Mouse (Mus musculus): Measurements from ENCODE around the gene Pwwp2a. TPM values are rescaled to one million over a fixed set of nuclear protein-coding genes. Genes with fewer than 3 reads are reported as not detected.

Pwwp2a gene
- polyA plus RNA-seq, 1 experiment from 2014 or later: 33.4 TPM

GRCm38 (mm10) chr11:43667038-43667745 is 14.6 kb upstream of the Pwwp2a start:
- Histone ChIP-seq H3K9me3 (no peaks in the 10 kb centered on the region), H3K27ac (replicated peaks) (no peak overlapping the region)
- 45% methylated on average over 19 of the region's 19 CpGs for WGBS

GRCm38 (mm10) chr11:43682415-43683217 is 818 bp downstream of the Pwwp2a start:
- under 1% methylated on average over 69 of the region's 72 CpGs for WGBS
- H3K4me2 ChIP-seq (replicated peaks): peak overlapping the region; percentile 61
- H3K36me3 ChIP-seq: peaks cover 12% of the 10 kb centered on the region; the same call in 1 of the 2 replicates
- ATAC-seq (replicated peaks): peak; percentile 41
- H3K27ac ChIP-seq (replicated peaks): peak overlapping the region; percentile 96
- H3K4me3 ChIP-seq: peak overlapping the region; percentile 70
- H3K9ac ChIP-seq (replicated peaks): peak overlapping the region; percentile 92
- H3K9me3 ChIP-seq: no peaks in the 10 kb centered on the region
- H3K27me3 ChIP-seq: no peaks in the 10 kb centered on the region
- H3K4me1 ChIP-seq: peaks cover 41% of the 10 kb centered on the region

More at GRCm38 (mm10) chr11:43667038-43667745, 14.6 kb upstream of the Pwwp2a start:
- H3K4me2 ChIP-seq (replicated peaks): no peak overlapping the region
- peak; percentile 66 for ATAC-seq (replicated peaks)
- no peak overlapping the region for H3K9ac ChIP-seq (replicated peaks)
- H3K4me3 ChIP-seq: no peak overlapping the region
- H3K4me1 ChIP-seq: peaks cover 3% of the 10 kb centered on the region; the same call in 1 of the 2 replicates
- no peaks in the 10 kb centered on the region for H3K27me3 ChIP-seq
- no peaks in the 10 kb centered on the region for H3K36me3 ChIP-seq

- WGBS: 94% methylated on average over 1 of the region's 1 CpGs
- no peak overlapping the region for H3K27ac ChIP-seq (replicated peaks)
- no peak overlapping the region for H3K9ac ChIP-seq (replicated peaks)
- no peaks in the 10 kb centered on the region for H3K9me3 ChIP-seq
- H3K36me3 ChIP-seq: peaks cover 37% of the 10 kb centered on the region
- no peak for ATAC-seq (replicated peaks)
- H3K27me3 ChIP-seq: no peaks in the 10 kb centered on the region
- H3K4me2 ChIP-seq (replicated peaks): no peak overlapping the region
- peaks cover 22% of the 10 kb centered on the region for H3K4me1 ChIP-seq
- no peak overlapping the region for H3K4me3 ChIP-seq
These were observed 7.1 kb downstream of the Pwwp2a start for GRCm38 (mm10) chr11:43688850-43689249.

- no peaks in the 10 kb centered on the region for H3K27me3 ChIP-seq
- H3K4me3 ChIP-seq: no peak overlapping the region
- no peaks in the 10 kb centered on the region for H3K4me1 ChIP-seq
- no peak overlapping the region for H3K4me2 ChIP-seq (replicated peaks)
- H3K36me3 ChIP-seq: peaks cover 37% of the 10 kb centered on the region
- ATAC-seq (replicated peaks): no peak
- no peaks in the 10 kb centered on the region for H3K9me3 ChIP-seq
- no peak overlapping the region for H3K9ac ChIP-seq (replicated peaks)
- WGBS: 81% methylated on average over 4 of the region's 4 CpGs
- no peak overlapping the region for H3K27ac ChIP-seq (replicated peaks)
These were observed 14.8 kb downstream of the Pwwp2a start for GRCm38 (mm10) chr11:43696623-43697022.

- Histone ChIP-seq H3K27ac (replicated peaks) (no peak overlapping the region), H3K9me3 (no peaks in the 10 kb centered on the region), H3K36me3 (peaks cover 24% of the 10 kb centered on the region; the same call in 1 of the 2 replicates), H3K4me1 (no peaks in the 10 kb centered on the region), H3K4me2 (replicated peaks) (no peak overlapping the region), H3K9ac (replicated peaks) (no peak overlapping the region), H3K4me3 (no peak overlapping the region), H3K27me3 (no peaks in the 10 kb centered on the region)
- ATAC-seq (replicated peaks): no peak
- 92% methylated on average over 5 of the region's 5 CpGs for WGBS
These were observed 16.8 kb downstream of the Pwwp2a start for GRCm38 (mm10) chr11:43698621-43699020.

- WGBS: 96% methylated on average over 3 of the region's 3 CpGs
- H3K36me3 ChIP-seq: peaks cover 27% of the 10 kb centered on the region
- H3K4me2 ChIP-seq (replicated peaks): no peak overlapping the region
- H3K27ac ChIP-seq (replicated peaks): no peak overlapping the region
- no peaks in the 10 kb centered on the region for H3K9me3 ChIP-seq
- ATAC-seq (replicated peaks): no peak
- no peak overlapping the region for H3K9ac ChIP-seq (replicated peaks)
- no peak overlapping the region for H3K4me3 ChIP-seq
- no peaks in the 10 kb centered on the region for H3K27me3 ChIP-seq
- H3K4me1 ChIP-seq: no peaks in the 10 kb centered on the region
These were observed 18.5 kb downstream of the Pwwp2a start for GRCm38 (mm10) chr11:43700291-43700690.

- Histone ChIP-seq H3K4me3 (no peak overlapping the region), H3K27me3 (no peaks in the 10 kb centered on the region), H3K9me3 (no peaks in the 10 kb centered on the region), H3K27ac (replicated peaks) (no peak overlapping the region), H3K36me3 (peaks cover 28% of the 10 kb centered on the region), H3K4me2 (replicated peaks) (no peak overlapping the region), H3K9ac (replicated peaks) (no peak overlapping the region), H3K4me1 (no peaks in the 10 kb centered on the region)
- 65% methylated on average over 1 of the region's 1 CpGs for WGBS
- no peak for ATAC-seq (replicated peaks)
These were observed 21.8 kb downstream of the Pwwp2a start for GRCm38 (mm10) chr11:43703552-43703951.

- no peak for ATAC-seq (replicated peaks)
- no peaks in the 10 kb centered on the region for H3K9me3 ChIP-seq
- peaks cover 22% of the 10 kb centered on the region for H3K36me3 ChIP-seq
- no peak overlapping the region for H3K27ac ChIP-seq (replicated peaks)
- no peaks in the 10 kb centered on the region for H3K4me1 ChIP-seq
- H3K4me2 ChIP-seq (replicated peaks): no peak overlapping the region
- H3K9ac ChIP-seq (replicated peaks): no peak overlapping the region
- H3K27me3 ChIP-seq: no peaks in the 10 kb centered on the region
- H3K4me3 ChIP-seq: no peak overlapping the region
- WGBS: 89% methylated on average over 10 of the region's 10 CpGs
These were observed 24.0 kb downstream of the Pwwp2a start for GRCm38 (mm10) chr11:43705751-43706150.

GRCm38 (mm10) chr11:43708409-43708808 is 26.6 kb downstream of the Pwwp2a start:
- Histone ChIP-seq H3K9me3 (no peaks in the 10 kb centered on the region), H3K36me3 (peaks cover 18% of the 10 kb centered on the region), H3K4me3 (no peak overlapping the region), H3K27ac (replicated peaks) (no peak overlapping the region), H3K9ac (replicated peaks) (no peak overlapping the region), H3K4me2 (replicated peaks) (no peak overlapping the region), H3K27me3 (no peaks in the 10 kb centered on the region), H3K4me1 (no peaks in the 10 kb centered on the region)
- 94% methylated on average over 2 of the region's 2 CpGs for WGBS
- ATAC-seq (replicated peaks): no peak

- no peak overlapping the region for H3K4me2 ChIP-seq (replicated peaks)
- H3K27ac ChIP-seq (replicated peaks): no peak overlapping the region
- H3K36me3 ChIP-seq: peaks cover 8% of the 10 kb centered on the region
- 88% methylated on average over 4 of the region's 4 CpGs for WGBS
- no peak for ATAC-seq (replicated peaks)
- no peaks in the 10 kb centered on the region for H3K27me3 ChIP-seq
- no peaks in the 10 kb centered on the region for H3K4me1 ChIP-seq
- no peak overlapping the region for H3K9ac ChIP-seq (replicated peaks)
- no peaks in the 10 kb centered on the region for H3K9me3 ChIP-seq
- H3K4me3 ChIP-seq: no peak overlapping the region
These were observed 30.4 kb downstream of the Pwwp2a start for GRCm38 (mm10) chr11:43712178-43712577.

GRCm38 (mm10) chr11:43723411-43723810 is 41.6 kb downstream of the Pwwp2a start:
- H3K4me2 ChIP-seq (replicated peaks): no peak overlapping the region
- H3K36me3 ChIP-seq: peaks cover 33% of the 10 kb centered on the region; the same call in 1 of the 2 replicates
- H3K4me1 ChIP-seq: no peaks in the 10 kb centered on the region
- H3K9me3 ChIP-seq: no peaks in the 10 kb centered on the region
- H3K27ac ChIP-seq (replicated peaks): no peak overlapping the region
- WGBS: 90% methylated on average over 3 of the region's 3 CpGs
- no peaks in the 10 kb centered on the region for H3K27me3 ChIP-seq
- H3K4me3 ChIP-seq: no peak overlapping the region
- no peak overlapping the region for H3K9ac ChIP-seq (replicated peaks)
- ATAC-seq (replicated peaks): no peak

GRCm38 (mm10) chr11:43727796-43728195 is 46.0 kb downstream of the Pwwp2a start:
- ATAC-seq (replicated peaks): no peak
- Histone ChIP-seq H3K4me2 (replicated peaks) (no peak overlapping the region), H3K9ac (replicated peaks) (no peak overlapping the region), H3K4me1 (no peaks in the 10 kb centered on the region), H3K9me3 (no peaks in the 10 kb centered on the region), H3K36me3 (peaks cover 44% of the 10 kb centered on the region), H3K4me3 (no peak overlapping the region), H3K27ac (replicated peaks) (no peak overlapping the region), H3K27me3 (no peaks in the 10 kb centered on the region)
- 88% methylated on average over 7 of the region's 7 CpGs for WGBS

Measured in forebrain, embryonic 15.5 days (tissue).